In genomic region chr16:10394699-10395540, GRCm38 (mm10) we compare ENCODE assay signal across 7 mouse cellular contexts. TPM values are rescaled to one million over a fixed set of nuclear protein-coding genes. Genes with fewer than 3 reads are reported as not detected.
DNase-seq lines count a peak whose midpoint lies in the region; ATAC-seq and TF ChIP-seq lines count a peak whose summit lies in the region.

Gene Tekt5 (minus strand): TSS chr16:10395490.

- H3K4me2 ChIP-seq in embryonic facial prominence, embryonic 12.5 days (replicated peaks): peak within 1 kb of the TSS; percentile 47
- peak within 1 kb of the TSS; percentile 47 for H3K4me2 ChIP-seq in stomach, embryonic 14.5 days (replicated peaks; ENCODE audit: low read depth, low read length)

- TF ChIP-seq EP300 in ES-Bruce4 (IDR thresholded peaks at IDR 0.05; ENCODE audit: insufficient read depth, low read depth, low read length): no peak

- H3K36me3 ChIP-seq in ES-Bruce4 (ENCODE audit: control insufficient read depth, insufficient read depth, low read length, poor library complexity, severe bottlenecking): no peaks in the 10 kb centered on the region
- H3K36me3 ChIP-seq in embryonic facial prominence, embryonic 12.5 days: no peaks in the 10 kb centered on the region
- H3K36me3 ChIP-seq in midbrain, embryonic 10.5 days: no peaks in the 10 kb centered on the region
- H3K36me3 ChIP-seq in stomach, embryonic 14.5 days (ENCODE audit: control insufficient read depth, insufficient read depth, low read length): no peaks in the 10 kb centered on the region

- H3K27ac ChIP-seq in ES-Bruce4 (ENCODE audit: insufficient read depth, low read length): no peak within 1 kb of the TSS
- no peak within 1 kb of the TSS for H3K27ac ChIP-seq in embryonic facial prominence, embryonic 12.5 days
- H3K27ac ChIP-seq in midbrain, embryonic 10.5 days (replicated peaks): no peak within 1 kb of the TSS
- no peak within 1 kb of the TSS for H3K27ac ChIP-seq in stomach, embryonic 14.5 days (ENCODE audit: low read length)

- peak within 1 kb of the TSS; percentile 47 for H3K4me3 ChIP-seq in ES-Bruce4 (ENCODE audit: low read depth, low read length)
- peak within 1 kb of the TSS; percentile 22 for H3K4me3 ChIP-seq in embryonic facial prominence, embryonic 12.5 days
- peak within 1 kb of the TSS; percentile 47 for H3K4me3 ChIP-seq in midbrain, embryonic 10.5 days
- peak within 1 kb of the TSS; percentile 25 for H3K4me3 ChIP-seq in stomach, embryonic 14.5 days (ENCODE audit: low read depth, low read length)

- no peak within 1 kb of the TSS for H3K9ac ChIP-seq in ES-Bruce4 (ENCODE audit: low read depth, poor library complexity, severe bottlenecking)
- peak within 1 kb of the TSS; percentile 38; the same call in 1 of the 2 replicates for H3K9ac ChIP-seq in embryonic facial prominence, embryonic 12.5 days
- no peak within 1 kb of the TSS; the same call in 1 of the 2 replicates for H3K9ac ChIP-seq in stomach, embryonic 14.5 days (replicated peaks; ENCODE audit: low read depth, low read length)

- DNase-seq in R1 (ENCODE audit: low read depth, low spot score): peak; percentile 64
- DNase-seq in heart, postnatal 4 days: peak; percentile 65
- peak; percentile 69 for DNase-seq in left cerebral cortex, postnatal 4 days
- peak; percentile 44 for DNase-seq in midbrain, embryonic 10.5 days (ENCODE audit: low spot score)

- no peaks in the 10 kb centered on the region for H3K27me3 ChIP-seq in ES-Bruce4 (ENCODE audit: control insufficient read depth, insufficient read depth, low read length, poor library complexity, severe bottlenecking)
- H3K27me3 ChIP-seq in embryonic facial prominence, embryonic 12.5 days: peaks cover 24% of the 10 kb centered on the region
- peaks cover 33% of the 10 kb centered on the region for H3K27me3 ChIP-seq in midbrain, embryonic 10.5 days (ENCODE audit: low read depth, poor library complexity, severe bottlenecking)
- H3K27me3 ChIP-seq in stomach, embryonic 14.5 days (ENCODE audit: control insufficient read depth, insufficient read depth, low read length): no peaks in the 10 kb centered on the region

- TF ChIP-seq POLR2A in ES-Bruce4 (IDR thresholded peaks at IDR 0.05; ENCODE audit: insufficient read depth, low read length): no peak

- H3K4me1 ChIP-seq in ES-Bruce4 (ENCODE audit: control insufficient read depth, insufficient read depth, low read length): no peaks in the 10 kb centered on the region
- peaks cover 6% of the 10 kb centered on the region; the same call in 1 of the 2 replicates for H3K4me1 ChIP-seq in embryonic facial prominence, embryonic 12.5 days
- H3K4me1 ChIP-seq in midbrain, embryonic 10.5 days: peaks cover 8% of the 10 kb centered on the region
- peaks cover 8% of the 10 kb centered on the region; the same call in 1 of the 2 replicates for H3K4me1 ChIP-seq in stomach, embryonic 14.5 days (ENCODE audit: control insufficient read depth, insufficient read depth, low read length)

- TF ChIP-seq CTCF in ES-Bruce4 (IDR thresholded peaks at IDR 0.05; ENCODE audit: low read depth, low read length): peak; percentile 80

- H3K9me3 ChIP-seq in ES-Bruce4 (replicated peaks; ENCODE audit: control insufficient read depth, insufficient read depth, low read length, poor library complexity, severe bottlenecking): no peaks in the 10 kb centered on the region
- H3K9me3 ChIP-seq in embryonic facial prominence, embryonic 12.5 days: no peaks in the 10 kb centered on the region
- no peaks in the 10 kb centered on the region for H3K9me3 ChIP-seq in midbrain, embryonic 10.5 days (replicated peaks)
- no peaks in the 10 kb centered on the region for H3K9me3 ChIP-seq in stomach, embryonic 14.5 days (ENCODE audit: control insufficient read depth, low read depth, low read length)

- 6% methylated on average over 37 of the region's 37 CpGs for WGBS in embryonic facial prominence, embryonic 12.5 days
- WGBS in midbrain, embryonic 10.5 days: 8% methylated on average over 37 of the region's 37 CpGs
- 7% methylated on average over 37 of the region's 37 CpGs for WGBS in stomach, embryonic 14.5 days

- intact Hi-C loops in left cerebral cortex, postnatal 4 days (cut with DNase I): loop anchor here (5.0 kb wide), 2 partner anchors 113 to 308 kb away; no protein-coding TSS in a partner anchor

- ATAC-seq in embryonic facial prominence, embryonic 12.5 days (ENCODE audit: insufficient number of reproducible peaks, insufficient read depth, low FRiP score, low TSS enrichment): no peak
- ATAC-seq in stomach, embryonic 14.5 days (ENCODE audit: insufficient number of reproducible peaks, insufficient read depth, low FRiP score, low read depth): peak; percentile 61; the same call in 1 of the 2 replicates

RNA-seq across cellular contexts. Expression of gene Tekt5, which starts in this region (rescaled TPM):
- 0.55 TPM in 1 of 2 replicates, not detected in the other for polyA plus RNA-seq in ES-Bruce4 (2011; ENCODE audit: insufficient read depth, insufficient read length, low read depth, missing spikeins)
- polyA plus RNA-seq in embryonic facial prominence, embryonic 12.5 days (2016; fragmentation: Nextera tagmentation; extraction: Ambion mirVana): not detected in 2 replicates
- under 1 TPM; 0.33 to 0.34 TPM for total RNA-seq in heart, postnatal 4 days (2021)
- 1 to 10 TPM; 4.1 to 5.2 TPM for total RNA-seq in left cerebral cortex, postnatal 4 days (2021)
- not detected in 2 replicates for polyA plus RNA-seq in midbrain, embryonic 10.5 days (2016; fragmentation: Nextera tagmentation; extraction: Ambion mirVana)
- polyA plus RNA-seq in stomach, embryonic 14.5 days (2014; fragmentation: Nextera tagmentation; extraction: Ambion mirVana): 0.70 and 1.0 TPM in 2 replicates

Comparison
In these comparisons a context has a peak if more than half of its experiments do, and no peak if none do; other contexts are left out.
1. Peak in DNase-seq in heart, postnatal 4 days; RNA of the gene not detected or under 1 TPM.
2. Peak in DNase-seq and H3K4me3 ChIP-seq in midbrain, embryonic 10.5 days; RNA of the gene not detected or under 1 TPM.